Mouse (Mus musculus) ovary, postnatal 14 days (tissue): Measurements from ENCODE around the gene Ubl7.

ENCODE experiments used
- DNase-seq: peaks from one replicate; pipeline ENCODE4 v3.0.0; 2022; ENCODE audit warnings: low spot score

Gene Ubl7

DNA sequence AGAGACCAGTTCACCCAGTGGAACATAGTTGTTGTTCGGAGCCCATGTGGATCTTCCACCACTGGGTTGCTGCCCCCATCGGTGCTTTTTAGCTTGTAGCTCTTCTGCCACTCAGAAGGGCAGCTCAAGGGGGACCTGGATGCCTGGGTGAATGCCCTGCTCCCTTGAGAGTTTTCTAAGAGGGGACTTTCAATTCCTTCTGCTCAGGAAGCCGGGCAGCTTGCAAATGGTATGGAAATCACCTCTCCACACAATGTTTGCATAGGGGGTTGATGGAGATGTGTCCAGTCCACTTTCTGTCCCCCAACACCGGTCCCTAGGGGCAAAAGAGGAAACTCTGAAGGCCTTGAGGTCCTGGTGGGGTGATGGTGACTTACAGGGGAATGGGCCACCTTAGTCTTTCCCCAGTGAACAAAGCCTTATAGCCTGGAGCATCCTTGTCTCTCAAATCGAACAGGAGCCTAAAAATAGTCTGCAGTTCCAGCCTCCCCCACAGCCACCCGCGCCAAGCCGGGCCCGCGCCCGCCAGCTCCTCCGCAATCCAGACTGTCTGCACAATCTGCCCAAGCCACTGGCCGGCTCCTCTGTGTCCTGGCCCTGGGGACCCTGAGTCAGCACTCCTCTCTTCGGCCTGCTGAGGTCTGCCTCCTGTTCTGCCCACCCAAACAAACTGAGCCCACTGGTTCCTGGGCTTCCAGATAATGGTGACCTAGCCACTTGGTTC is 56.6 kb downstream of the Ubl7 start:
- DNase-seq, result peak; percentile 37

- no peak for DNase-seq
These were observed 57.5 kb downstream of the Ubl7 start for GRCm38 (mm10) chr9:57968166-57968771.

DNA sequence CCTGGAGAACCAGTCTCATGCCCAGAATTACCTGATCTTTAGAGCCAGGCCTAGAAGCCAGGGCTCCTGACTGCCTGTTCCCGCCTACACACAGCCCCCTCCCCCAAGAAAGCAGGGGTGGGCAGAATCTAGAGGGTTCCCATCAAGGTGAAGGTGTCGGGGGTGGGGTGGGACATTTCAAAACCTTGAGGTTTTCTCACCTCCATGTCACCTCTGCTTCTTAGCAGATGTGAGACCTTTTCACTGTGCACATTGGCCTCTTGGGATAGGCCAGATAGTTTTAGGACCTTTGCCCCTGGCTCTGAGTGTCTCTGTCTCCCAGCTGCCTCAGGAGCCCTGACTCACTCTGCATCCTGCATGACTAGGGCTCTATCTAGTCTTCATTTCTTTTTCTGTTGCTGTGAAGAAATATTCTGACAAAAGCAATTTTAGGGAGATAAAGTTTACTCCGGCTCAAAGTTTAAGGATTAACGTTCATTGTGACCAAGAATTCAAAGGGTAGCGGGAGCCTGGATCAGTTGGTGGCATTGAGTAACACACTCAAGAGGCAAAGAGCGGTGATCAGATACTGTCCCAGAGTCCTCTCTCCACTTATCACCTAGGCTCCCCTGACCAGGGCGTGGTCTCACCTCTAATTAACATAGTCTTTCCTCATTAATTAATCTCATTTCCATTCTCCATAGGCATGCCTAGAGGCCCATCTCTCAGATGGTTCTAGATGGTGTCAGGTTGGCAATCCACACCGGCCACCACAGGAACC is 58.2 kb downstream of the Ubl7 start:
- DNase-seq, result no peak

- DNase-seq, result no peak
These were observed 59.1 kb downstream of the Ubl7 start for GRCm38 (mm10) chr9:57969736-57970495.

GRCm38 (mm10) chr9:57971413-57971812 is 60.6 kb downstream of the Ubl7 start:
- no peak for DNase-seq

DNA sequence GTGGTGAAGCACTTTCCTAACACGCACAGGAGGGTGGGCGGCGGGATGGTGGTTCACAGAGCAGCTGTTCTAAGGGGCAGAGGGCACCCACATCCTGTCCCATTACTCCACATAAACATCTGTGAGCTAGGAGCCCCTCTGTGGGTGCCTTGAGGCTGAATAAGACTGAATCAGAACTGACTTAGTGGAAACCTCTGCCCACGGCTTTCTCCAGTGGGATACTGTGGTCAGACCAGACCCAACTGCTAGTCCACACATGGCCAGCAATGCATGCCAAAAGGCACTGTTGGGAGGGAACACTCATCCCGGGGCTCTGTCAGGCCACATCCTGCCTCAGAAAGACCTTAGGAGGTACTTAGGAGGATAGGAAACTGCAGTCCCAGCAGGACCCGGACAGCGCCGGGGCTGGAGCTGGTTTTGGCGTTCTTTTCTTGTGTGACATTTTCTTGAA is 61.4 kb downstream of the Ubl7 start:
- DNase-seq, result no peak

GRCm38 (mm10) chr9:57972776-57973439 is 62.1 kb downstream of the Ubl7 start:
- DNase-seq, result no peak

DNA sequence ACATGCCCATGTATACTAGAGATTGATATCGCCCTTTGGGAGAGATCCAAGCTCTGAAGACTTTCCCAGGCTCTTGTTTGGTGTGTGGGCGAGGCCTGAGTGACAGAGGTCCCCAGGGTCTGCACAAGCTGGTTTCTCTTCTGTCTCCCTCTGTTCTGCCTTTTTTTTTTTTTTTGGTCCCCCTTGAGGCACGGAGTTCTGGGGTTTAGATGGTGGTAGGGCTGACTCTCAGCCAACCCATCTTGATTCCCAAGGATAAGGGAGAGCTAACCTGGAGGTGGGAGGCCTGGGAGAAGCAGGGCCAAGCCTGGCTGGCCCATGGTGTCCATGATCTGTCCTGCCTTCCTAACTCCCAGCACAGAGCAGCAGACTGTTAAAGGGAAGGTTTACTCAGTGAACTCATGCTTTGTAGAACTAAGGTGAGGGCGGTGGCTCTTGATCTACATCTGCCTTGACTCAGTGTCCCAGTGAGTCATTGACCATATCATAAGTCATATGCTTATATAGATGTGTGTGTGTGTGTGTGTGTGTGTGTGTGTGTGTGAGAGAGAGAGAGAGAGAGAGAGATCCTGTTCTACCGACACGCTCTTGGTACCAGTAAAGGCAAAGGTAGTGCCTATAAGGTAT is 62.8 kb downstream of the Ubl7 start:
- no peak for DNase-seq

- no peak for DNase-seq
These were observed 63.4 kb downstream of the Ubl7 start for GRCm38 (mm10) chr9:57974221-57974620.

DNA sequence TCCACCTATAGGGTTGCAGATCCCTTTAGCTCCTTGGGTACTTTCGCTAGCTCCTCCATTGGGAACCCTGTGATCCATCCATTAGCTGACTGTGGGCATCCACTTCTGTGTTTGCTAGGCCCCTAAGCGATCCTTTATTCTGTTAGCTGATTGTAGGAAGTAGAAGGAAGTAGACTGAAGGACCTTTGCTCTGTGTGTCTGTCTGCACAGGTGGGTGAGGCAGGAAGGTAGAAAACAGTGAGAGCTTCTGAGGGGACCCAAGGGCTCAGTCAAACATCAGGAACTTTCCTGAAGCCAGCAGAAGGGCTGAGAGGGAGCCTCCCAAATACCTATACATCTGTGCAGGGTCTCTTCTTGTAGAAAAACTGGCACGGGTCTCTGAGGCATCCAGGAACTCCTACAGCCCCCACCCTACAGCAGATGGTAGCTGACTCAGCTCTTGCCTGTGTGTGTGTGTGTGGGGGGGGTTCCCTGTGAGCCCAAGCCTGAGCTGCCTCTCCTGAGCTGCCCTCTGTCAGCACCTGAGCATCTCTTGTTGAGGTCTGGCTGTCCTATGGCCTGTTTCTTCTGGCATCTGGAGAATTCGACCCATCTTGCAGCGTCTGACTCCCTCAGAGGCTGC is 64.5 kb downstream of the Ubl7 start:
- no peak for DNase-seq

DNA sequence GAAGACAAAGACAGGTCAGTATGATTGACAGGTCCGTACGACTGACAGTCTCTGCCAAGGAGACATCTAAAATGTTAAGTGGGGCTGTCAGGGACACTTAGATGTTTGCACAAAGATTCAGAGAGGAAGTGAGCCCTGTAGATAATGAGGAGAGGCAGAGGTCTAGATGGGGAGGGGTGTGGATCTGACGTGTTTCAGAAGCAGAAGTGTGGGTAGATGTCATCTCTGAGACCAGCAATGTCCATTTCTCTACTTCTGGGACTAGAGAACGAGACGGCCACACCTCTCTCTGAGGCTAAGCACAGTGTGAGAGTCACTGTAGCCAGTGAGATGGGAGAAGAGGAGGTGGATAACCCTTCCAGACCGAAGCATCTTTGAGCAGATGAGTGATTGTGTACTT is 67.2 kb downstream of the Ubl7 start:
- no peak for DNase-seq

- DNase-seq, result no peak
These were observed 68.1 kb downstream of the Ubl7 start for GRCm38 (mm10) chr9:57978858-57979257.
